Mouse (Mus musculus) layer of hippocampus, adult 18-20 months (tissue): ENCODE measurements at regions not wholly inside any gene's neighbourhood (a gene's known extent, or its start where the extent isn't known, plus 50 kb on each side); places are given as distances from the start of the nearest gene placed in this dataset.

Experiments used
- DNase-seq, 2 experiments: peaks; one replicate each; pipeline ENCODE4 v3.0.0; 2022; ENCODE audit warnings: low spot score in 2 of 2

GRCm38 (mm10) chr10:38538766-38539165, 282.8 kb downstream of the Rfpl4b start:
- DNase-seq: no peak

- no peak for DNase-seq
Observed at GRCm38 (mm10) chr10:38516636-38517035, 304.9 kb downstream of the Rfpl4b start.
